Mouse (Mus musculus): Measurements from ENCODE around the gene Sik2.

The Sik2 gene

DNA sequence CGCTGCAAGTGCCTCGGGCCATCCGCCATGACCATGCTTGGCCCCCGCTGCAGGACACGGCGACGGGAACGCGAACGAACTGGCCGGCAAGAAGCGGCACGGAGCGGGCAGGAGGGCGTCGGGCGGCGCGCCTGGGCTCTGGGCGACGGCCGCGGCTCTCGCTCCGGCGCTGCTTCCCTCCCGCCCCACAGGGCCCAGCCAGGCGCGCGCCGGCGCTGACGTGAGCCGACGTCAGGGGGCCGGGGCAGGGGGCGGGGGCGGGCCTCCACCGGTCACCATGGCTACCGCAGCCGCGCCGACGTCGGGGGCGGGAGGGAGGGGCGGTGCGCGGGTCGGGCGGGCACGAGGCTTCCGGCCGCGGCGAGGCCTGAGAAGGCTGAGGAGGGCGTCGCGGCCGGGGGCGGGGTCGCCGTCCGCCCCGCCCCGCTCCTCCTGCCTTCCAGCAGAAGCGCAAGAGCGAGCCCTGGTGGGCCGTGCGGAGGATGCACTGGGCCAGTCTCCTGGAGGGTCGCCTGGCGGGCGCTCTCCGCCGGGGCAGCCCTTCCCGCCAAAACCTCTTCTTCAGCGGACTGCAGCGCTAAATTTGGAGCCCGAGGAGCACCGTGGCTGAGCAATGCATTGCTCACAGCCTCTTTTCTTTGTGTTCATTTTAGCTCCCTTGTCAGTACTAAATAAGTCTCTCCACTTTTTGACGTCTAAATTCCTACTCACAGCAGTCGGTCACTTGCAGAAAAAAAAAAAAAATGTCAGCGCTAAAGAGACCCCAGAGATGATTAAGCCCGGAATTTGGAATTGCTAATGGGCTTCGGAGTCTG, at the start of gene Sik2:
Sik2 (minus strand) TSS at position 233 of the 815 bp plus-strand sequence.
- DNase-seq (ENCODE audit: low read depth in 1 of 2, low spot score in 2 of 2): peak; percentile 61 to 84

DNA sequence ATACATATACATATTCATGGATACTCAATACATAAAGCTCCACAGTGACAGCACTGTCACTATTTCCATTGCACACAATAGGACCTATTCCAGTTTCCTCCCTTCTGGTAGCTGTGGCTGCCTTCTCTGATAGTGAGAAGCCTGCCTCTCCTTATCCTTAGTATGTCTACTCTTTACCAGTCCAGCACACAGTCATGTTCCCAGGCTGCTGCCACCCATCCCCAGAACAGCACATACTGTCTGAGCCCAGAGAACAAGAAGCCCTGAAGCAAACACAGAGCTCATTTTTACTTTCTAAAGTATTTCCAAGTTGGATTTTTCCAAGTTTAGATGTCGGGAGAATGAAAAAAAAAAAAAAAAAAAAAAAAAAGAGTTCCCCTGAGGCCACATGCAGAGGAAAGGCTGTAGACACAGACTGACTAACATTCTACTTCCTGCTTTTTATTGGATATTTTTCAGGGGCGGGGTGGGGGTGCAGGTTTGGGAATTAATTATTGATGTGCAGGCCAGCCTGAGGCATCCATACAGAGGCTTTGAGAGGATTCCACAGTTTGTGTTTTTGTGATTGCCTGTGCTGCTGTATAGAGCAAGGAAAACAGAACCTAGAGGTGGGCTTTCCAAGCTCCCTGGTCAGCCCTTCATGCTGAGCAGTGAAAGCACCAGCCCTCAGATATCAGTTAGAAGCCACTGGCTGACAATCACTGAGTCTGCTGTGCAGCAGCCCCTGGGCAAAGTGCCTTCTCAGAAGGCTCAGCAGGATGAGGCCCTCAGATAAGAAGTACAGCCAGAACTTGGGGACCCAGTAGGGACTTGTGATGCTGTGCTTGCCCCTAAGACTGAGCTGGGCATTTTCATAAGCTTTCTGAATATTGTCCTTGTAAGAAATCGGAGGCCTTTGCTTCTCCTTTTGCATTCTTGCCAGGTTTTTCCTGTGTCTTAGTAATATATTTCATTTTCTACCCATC, 47.8 kb upstream of the Sik2 start:
- DNase-seq (ENCODE audit: low read depth in 1 of 2, low spot score in 2 of 2): no peak

DNA sequence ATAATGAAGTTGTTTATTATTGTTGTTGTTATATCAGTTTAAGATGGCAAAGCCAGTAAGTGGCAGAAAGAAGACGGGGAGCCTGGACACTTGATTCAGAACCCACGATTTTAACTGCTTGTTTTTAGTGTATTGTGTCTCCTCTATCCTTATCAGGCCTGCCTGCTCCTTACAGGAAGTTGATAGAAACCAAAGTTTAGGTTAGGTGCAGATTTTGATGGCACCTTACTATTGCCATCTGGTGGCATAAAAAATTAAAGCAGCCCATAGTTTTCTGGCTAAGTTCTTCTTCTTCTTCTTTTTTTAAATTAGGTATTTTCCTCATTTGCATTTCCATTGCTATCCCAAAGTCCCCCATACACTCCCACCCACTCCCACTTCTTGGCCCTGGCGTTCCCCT, 43.3 kb upstream of the Sik2 start:
- no peak for DNase-seq (ENCODE audit: low read depth in 1 of 2, low spot score in 2 of 2)

DNA sequence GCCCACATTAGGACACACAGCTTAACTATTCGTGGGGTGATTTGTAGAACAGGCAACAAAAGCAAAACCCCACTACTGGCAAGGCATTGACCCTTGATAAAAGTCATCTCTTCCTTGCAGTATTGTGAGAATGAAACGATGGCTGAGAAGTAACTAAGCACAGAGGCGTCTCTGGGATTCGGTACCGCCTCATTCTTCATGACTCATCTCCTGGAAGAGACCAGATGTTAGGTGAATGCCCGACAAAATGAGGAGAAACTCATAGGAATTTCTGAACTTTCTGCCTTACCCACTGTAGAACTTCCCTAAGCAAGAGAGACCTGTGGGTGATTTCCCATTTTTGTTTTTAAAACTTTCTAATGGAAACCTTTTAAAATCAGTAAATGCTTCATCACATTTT, 33.3 kb upstream of the Sik2 start:
- DNase-seq (ENCODE audit: low read depth in 1 of 2, low spot score in 2 of 2): no peak

DNA sequence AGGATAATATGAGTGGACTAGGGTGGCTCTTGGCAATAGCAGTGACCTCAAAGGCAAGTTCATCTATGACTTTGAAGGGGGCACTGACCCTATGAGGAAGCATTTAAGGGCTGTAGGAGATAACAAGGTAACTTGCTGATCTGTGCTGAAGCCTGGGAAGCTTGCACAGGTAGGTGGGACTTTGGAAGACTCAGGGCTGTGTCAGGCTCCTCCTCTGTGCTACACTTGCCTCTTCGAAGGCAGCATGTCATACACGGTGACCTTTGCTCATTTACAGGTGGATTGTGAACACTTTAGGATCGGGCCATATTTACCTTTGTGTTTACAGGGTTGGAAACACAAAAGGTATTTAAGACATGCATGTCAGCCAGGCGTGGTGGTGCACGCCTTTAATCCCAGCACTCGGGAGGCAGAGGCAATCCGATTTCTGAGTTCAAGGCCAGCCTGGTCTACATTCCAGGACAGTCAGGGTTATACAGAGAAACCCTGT, 32.7 kb upstream of the Sik2 start:
- DNase-seq (ENCODE audit: low read depth in 1 of 2, low spot score in 2 of 2): no peak

DNA sequence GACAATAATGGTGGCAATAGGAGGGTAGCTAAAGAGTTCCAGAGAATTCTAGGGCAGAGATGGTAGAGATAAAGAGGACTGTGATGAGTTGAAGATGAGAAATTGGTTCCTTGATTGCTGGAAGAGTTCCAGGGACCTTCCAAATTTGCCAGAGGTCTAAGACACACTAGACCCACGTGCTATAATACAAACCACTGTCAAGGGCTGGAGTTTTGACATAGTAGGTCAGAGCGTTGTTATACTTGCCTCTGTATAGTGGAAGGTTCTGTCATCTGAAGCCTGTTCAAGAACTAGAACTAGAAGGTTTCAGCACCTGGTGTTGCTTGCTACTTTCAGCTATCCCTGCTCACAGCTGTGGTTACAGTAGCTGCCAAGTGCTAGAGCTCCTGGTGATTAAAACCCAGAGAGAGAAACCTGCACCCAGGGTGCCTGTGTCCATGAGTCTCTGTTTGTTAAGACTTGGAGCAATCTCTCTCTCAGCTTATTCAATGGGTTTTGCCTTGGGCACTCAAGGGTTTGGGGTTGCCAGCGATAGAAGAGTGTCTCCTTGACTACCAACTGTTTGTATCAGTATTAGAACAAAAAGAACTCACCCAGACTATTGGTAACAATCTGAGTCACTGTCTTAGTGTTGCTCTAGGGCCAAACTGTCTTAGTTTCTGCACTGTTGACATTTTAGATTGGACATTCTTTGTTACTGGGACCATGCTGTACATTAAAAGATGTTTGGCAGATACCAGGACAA, 24.1 kb upstream of the Sik2 start:
- DNase-seq (ENCODE audit: low read depth in 1 of 2, low spot score in 2 of 2): no peak

DNA sequence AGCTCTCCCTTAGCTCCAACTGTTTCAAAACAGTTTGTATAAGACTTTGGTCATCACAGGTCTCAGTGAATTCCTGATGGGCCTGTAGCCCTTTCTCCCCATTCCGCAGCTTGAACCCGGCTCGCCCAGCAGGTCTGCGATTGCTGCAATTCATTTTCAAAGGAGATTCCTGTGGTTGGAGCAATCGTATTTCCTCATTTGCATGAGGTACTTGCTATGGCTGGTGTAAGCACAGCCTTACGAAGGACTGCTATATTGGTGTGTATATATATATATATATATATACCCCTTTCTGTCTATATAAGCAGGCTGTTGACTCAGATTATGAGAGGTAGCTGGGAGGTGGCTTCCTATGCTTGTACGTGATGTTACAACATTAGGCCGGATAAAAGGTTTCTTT, 23.4 kb upstream of the Sik2 start:
- no peak for DNase-seq (ENCODE audit: low read depth in 1 of 2, low spot score in 2 of 2)

DNA sequence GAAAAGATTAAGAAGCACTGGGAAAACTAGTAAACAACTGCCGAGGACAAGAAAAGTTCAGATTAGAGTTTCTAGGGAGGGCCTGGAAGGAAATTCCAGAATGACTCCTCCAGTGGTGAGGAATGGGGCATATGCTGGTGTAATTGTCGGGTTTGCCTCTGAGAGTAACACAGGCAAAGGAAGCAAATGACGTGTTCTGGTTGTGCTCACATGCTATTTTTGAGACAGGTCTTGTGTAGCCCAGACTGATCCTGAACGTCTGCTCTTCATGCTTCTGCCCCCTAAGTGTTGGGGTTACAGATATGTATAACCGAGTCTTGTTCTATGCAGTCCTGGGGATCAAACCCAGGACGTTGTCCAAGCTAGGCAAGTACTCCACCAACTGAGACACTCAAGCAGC, 22.7 kb upstream of the Sik2 start:
- no peak for DNase-seq (ENCODE audit: low read depth in 1 of 2, low spot score in 2 of 2)

DNA sequence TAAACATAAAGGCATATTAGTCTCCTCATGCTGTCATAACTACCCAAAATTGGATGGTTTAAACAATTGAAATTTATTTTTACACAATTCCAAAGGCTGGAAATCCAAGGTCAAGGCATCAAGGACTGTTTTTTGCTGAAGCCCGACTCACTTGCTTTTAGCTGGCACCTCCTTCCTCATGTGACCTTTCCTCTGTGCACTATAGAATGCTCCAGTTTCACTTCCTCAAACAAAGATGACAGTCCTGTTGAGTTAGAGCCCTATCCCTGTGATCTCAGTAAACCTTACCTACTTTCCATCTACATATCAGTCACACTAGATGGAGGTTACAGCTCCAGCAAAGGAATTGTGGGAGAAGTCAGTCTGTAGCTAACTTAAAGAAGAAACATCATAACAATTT, 21.3 kb upstream of the Sik2 start:
- DNase-seq (ENCODE audit: low read depth in 1 of 2, low spot score in 2 of 2): no peak

DNA sequence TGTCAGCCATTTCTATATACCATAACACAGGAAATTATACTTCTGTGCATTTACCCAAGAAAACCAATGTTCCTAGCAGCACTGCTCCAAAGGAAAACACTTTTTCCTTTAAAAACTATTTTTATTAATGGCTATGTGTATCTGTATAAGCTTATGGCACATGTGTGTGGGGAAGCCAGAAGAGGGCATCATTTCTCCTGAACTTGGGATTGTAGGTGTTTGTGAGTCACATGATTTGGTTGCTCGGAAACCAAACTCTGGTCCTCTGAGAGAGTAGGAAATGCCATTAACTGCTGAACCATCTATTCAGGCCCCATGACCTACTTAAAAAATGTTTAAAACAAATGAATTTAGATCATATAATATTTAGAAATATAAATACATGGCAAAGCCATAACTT, 18.1 kb upstream of the Sik2 start:
- no peak for DNase-seq (ENCODE audit: low read depth in 1 of 2, low spot score in 2 of 2)

DNA sequence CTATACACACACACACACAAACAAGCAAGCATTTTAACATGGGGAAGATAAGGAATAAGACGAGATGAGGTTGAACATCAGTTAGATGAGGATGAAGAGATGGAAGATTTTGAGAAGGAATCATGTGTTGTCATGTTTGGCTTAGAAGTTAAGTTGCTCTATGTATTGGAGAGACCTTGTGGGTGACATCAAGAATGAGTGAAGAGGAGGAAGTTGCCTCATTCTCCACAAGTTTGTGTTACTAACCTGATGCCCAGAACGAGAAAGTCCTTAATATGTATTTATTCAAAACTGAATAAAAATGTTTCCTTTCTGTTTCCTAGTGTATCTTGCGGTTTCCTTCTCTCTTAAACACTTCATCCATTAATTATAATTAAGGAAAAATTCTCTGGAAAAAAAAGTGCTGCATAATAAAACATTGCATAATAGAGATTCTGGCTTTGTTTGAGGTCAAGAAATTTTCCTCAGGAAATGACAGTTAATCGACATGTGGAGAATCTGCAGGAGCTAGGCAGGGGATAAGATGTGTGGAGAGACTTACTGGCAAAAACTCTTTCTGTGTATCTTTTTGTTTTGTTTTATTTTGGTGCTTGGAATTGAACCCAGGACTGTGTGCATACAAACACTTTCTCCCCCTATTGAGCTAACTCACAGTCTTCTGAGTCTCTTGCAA, 12.4 kb upstream of the Sik2 start:
- DNase-seq (ENCODE audit: low read depth in 1 of 2, low spot score in 2 of 2): no peak

DNA sequence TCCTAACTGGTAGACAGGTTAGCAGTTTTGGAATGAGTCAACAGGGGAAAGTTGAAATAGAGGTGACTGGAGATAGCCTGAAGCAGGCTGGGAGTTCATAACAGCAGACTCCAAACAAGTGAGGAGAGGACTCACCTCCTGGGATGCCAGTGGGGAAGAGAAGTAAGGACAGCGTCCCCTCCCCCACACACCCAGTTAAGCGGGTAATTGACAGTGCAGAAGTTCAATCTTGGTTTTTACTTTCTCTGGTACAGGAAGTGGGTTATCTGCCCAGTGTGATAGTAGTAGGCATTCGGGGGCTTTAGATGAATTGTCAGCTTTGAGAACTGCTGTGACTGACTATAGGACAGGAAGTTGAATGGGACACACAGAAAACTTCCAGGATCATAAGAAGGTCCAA, 11.5 kb upstream of the Sik2 start:
- DNase-seq (ENCODE audit: low read depth in 1 of 2, low spot score in 2 of 2): no peak

DNA sequence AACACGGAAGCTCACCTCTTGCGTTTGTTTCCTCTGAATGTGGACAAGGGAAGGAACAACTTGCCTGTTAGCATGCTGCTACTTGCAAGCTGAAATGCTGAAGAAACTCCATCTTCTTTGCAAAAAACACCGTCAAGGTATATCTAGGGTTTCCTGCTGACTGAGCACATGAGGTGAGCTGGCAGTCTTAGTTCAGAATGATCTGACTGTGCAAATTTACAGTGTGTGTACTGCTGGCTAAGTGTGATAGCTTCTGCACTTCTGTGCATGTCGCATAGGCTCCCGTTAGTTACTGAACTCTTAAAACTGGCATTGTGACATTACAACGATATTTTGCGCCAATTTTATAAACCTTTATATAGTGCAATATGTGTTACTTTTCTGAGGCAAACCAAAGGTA, 10.8 kb upstream of the Sik2 start:
- no peak for DNase-seq (ENCODE audit: low read depth in 1 of 2, low spot score in 2 of 2)

DNA sequence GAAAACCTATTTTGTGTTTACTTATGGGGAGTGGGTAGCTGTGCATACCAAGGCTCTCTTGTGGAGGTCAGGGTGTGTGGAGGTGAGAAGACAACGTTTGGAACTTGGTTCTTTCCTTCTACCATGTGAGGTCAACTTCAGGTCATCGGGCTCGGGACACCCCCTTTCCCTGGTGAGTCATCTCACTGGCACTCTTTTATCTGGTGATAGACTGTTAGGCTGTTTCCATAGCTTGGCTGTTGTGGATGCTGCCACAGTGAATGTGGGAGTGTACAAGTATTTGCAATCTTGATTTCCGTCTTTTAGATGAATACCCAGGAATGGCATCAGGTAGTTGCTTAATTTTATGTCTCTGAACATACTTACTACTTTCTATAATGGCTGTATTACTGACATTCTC, 6.9 kb upstream of the Sik2 start:
- no peak for DNase-seq (ENCODE audit: low read depth in 1 of 2, low spot score in 2 of 2)

DNA sequence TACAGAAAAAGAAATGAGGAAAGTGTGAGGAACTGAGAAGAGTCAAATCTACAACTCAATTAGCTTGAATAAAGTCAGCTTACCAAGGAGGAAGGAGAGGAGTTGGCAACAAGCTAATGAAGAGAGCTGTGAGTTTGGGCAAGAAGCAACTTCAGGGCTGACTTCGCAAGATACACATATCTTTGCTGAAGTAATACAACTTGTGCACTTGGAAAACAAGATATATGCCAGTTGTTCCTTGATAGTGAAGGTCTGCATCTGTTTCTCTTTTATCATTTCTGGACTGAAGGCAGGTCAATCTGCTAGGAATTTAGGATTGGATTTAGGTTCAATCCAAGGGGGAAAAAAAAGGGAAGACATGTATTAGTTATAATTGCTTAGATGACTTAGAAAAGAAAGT, 4.8 kb upstream of the Sik2 start:
- DNase-seq (ENCODE audit: low read depth in 1 of 2, low spot score in 2 of 2): no peak

DNA sequence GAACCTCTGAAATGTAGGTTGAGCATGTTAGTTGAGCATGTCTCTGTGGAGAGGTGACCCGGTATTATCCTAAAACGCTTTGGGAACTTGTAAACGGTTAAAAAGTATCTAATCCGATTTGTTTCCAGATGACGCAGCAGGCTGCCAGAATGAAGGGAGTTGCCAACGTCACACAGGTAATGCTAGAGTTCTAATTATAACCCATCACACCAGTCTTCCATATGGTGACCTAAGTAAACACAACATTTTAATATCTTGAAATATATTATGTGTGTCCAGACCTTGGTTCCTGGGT, 730 bp upstream of the Sik2 start:
- DNase-seq (ENCODE audit: low read depth in 1 of 2, low spot score in 2 of 2): no peak

DNA sequence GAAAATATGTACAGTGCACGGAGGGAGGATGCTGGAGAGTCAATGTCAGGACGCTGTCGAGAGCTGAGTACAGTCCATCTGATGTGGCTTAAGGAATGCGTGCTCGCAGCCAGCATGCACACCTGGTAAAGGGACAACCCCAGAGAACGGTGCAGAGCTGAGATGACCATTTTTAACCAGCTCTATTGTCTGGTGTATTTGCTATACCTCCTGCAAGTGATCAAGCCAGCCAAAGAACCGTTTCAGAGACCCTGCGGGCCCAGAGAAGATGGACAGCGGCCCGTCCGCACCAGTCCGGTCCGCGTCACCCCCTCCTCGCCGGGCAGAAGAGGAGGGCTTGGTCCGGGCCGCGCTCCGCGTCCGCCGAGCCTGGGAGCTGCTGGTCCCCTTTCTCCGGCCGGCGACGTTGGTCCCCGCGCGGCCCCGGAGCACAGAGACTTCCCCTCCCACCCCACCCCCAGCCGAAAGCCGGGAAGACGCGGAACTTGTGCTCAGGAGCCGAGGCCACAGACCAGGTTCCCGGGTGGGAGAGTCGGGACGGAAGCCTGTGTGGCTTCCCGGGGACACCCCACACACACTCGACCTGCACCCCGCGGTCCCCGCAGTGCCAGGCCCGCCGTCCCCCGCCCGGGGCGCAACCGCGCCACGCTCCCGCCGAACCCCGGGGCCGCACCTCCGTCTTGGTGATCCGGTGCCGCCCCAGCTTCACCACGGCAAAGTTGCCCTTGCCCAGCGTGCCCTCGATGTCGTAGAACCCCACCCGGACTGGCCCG, 619 bp downstream of the Sik2 start:
- DNase-seq (ENCODE audit: low read depth in 1 of 2, low spot score in 2 of 2): no peak

DNA sequence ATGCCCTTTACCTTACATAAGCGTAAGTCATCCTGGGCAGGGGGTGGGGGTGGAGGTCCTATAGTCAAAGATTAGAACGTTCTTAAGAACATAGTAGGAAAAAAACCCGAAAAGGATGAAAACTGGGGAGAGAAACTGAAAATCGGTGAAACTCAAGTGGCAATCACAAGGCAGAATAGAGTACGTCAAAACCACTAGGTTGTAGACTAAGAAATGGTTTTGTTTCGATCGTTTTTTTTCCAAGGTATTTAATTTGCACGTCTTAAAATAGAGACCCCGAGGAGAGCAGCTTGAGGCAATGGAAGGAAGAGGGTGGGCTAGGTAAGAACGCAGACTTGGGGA, 1.2 kb downstream of the Sik2 start:
- DNase-seq (ENCODE audit: low read depth in 1 of 2, low spot score in 2 of 2): no peak

DNA sequence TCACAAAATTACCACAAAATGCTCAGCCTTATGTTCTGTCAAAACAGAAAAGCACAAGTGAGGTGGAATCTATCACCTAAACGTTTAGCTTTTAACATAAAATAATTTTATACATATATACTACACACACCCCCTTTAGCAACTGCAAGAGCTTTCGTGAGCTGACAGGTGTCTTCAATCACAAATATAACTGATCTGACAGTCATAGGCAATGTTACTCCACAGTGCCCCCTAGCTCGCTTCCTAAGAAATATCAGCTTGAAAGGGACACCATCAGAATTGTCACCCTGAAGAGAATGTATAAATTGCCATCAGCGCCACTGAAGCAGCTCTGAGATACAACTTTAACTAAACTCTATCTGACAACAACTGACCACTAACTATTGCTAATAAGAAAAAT, 2.0 kb downstream of the Sik2 start:
- DNase-seq (ENCODE audit: low read depth in 1 of 2, low spot score in 2 of 2): peak in 1 of 2 experiments; percentile 21

DNA sequence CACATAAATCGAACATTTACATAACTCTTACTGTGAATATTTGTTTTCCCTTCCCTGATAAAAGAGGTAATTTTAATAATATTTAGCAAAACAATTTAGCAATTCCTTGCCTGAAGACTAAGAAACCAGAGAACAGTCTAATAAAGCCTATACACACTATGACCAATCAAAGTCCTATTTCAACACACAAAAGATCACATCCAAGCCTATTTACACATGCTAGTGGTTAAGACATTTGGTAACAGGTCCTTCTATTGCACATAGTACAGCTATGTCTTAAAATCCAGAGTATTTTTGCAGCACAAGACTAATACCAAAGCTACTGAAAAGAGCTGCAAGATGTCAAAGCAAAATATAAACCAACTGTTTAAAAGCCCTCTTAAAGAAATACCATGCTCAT, 4.8 kb downstream of the Sik2 start:
- no peak for DNase-seq (ENCODE audit: low read depth in 1 of 2, low spot score in 2 of 2)
